Mouse (Mus musculus): ENCODE measurements at regions not wholly inside any gene's neighbourhood (a gene's known extent, or its start where the extent isn't known, plus 50 kb on each side); places are given as distances from the start of the nearest gene placed in this dataset.
A peak's percentile ranks its signal among the peaks of the same experiment; 100 is the strongest.

DNA sequence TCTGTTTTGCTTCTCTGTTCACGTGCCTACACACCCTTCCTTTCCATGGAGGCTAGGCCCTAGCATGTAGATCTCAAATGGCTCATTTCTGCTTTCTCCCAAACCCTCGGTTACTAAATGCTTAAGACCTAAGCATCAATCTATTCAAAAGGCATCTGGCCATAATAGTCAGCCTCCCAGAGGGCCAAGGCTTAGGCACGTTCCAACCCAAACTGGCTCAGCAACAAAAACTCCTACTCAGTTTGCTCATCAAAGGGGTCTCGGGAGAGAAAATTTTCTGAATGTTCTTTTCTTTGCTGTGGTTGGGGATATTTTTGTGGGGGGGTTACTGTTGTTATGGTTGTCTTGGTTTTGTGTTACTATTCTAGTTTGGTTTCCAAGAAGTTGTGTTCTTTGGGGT, 196.8 kb upstream of the Azi2 start:
- WGBS, result 77% methylated on average over 4 of the region's 4 CpGs
- Histone ChIP-seq H3K9me3 (ENCODE audit: control insufficient read depth) (no peaks in the 10 kb centered on the region), H3K4me3 (ENCODE audit: low read depth, low read length) (no peak overlapping the region), H3K4me1 (replicated peaks; ENCODE audit: control insufficient read depth, insufficient read depth, low read length) (no peaks in the 10 kb centered on the region), H3K27me3 (replicated peaks; ENCODE audit: control insufficient read depth, insufficient read depth, low read length) (no peaks in the 10 kb centered on the region), H3K27ac (ENCODE audit: low read depth, low read length) (no peak overlapping the region), H3K36me3 (ENCODE audit: control insufficient read depth, insufficient read depth) (no peaks in the 10 kb centered on the region), H3K9ac (ENCODE audit: low read depth, low read length) (no peak overlapping the region), H3K4me2 (replicated peaks; ENCODE audit: low read depth) (no peak overlapping the region)
- no peak for TF ChIP-seq CTCF (IDR thresholded peaks at IDR 0.05; ENCODE audit: low read depth)
- no peak for ATAC-seq

DNA sequence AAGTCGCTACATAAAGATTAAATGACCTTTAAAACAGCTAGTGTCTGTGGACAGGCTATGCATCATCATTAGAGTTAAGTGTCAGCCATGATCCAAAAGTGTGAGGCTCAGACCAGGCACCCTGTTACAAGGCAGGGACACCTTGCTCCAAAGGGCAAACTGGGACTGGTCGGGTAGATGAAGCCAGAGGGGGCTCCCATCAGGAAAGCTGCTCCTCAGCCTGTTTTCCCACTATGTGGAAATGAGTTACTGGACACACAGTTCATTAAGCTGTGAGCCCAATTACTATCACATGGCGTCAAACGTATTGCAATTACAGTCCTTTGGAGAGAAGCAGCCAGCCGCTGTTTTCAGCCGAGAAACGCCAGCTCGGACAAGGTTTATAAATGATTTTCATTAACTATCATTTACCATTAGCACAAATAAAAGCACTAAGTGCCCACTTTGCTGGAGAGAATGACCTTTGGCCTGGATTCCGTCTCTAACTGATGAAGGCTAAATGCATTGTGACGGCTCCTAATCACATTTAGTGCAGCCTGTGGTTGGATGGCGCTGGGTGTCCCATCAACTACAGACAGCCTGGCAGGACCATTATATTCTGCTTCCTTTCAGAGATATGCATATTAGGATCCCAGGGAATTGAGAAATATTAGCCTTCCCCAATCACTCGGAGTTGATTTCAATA, 203.5 kb upstream of the Azi2 start:
- Histone ChIP-seq H3K9me3 (ENCODE audit: control insufficient read depth) (no peaks in the 10 kb centered on the region), H3K4me1 (replicated peaks; ENCODE audit: control insufficient read depth, insufficient read depth, low read length) (no peaks in the 10 kb centered on the region), H3K4me2 (replicated peaks; ENCODE audit: low read depth) (no peak overlapping the region), H3K4me3 (ENCODE audit: low read depth, low read length) (no peak overlapping the region), H3K27me3 (replicated peaks; ENCODE audit: control insufficient read depth, insufficient read depth, low read length) (no peaks in the 10 kb centered on the region), H3K27ac (ENCODE audit: low read depth, low read length) (no peak overlapping the region), H3K9ac (ENCODE audit: low read depth, low read length) (no peak overlapping the region), H3K36me3 (ENCODE audit: control insufficient read depth, insufficient read depth) (no peaks in the 10 kb centered on the region)
- TF ChIP-seq CTCF (IDR thresholded peaks at IDR 0.05; ENCODE audit: low read depth), result no peak
- ATAC-seq, result no peak
- 64% methylated on average over 12 of the region's 12 CpGs for WGBS

DNA sequence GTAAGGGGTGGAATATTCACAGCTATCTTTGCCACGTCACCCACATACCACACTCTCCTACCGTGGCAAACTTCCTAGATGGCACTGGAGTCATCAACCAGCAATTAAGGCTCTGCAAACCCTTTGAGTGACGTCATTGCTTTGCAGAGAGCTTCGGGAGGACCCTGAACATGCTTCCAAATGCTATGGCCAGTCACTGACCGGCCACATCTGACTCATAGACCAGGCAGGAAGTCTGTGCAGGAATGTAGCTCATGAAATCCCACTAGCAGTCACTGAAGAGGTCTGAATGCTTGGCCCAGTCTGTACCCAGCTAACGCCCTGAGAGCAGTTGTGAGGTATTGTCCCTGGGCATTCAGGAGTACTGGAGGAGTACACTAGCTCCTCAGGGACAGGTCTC, 203.9 kb upstream of the Rbms3 start:
- no peak for ATAC-seq
- Histone ChIP-seq H3K4me1 (replicated peaks; ENCODE audit: control insufficient read depth, insufficient read depth, low read length) (no peaks in the 10 kb centered on the region), H3K27me3 (replicated peaks; ENCODE audit: control insufficient read depth, insufficient read depth, low read length) (no peaks in the 10 kb centered on the region), H3K9ac (ENCODE audit: low read depth, low read length) (no peak overlapping the region), H3K27ac (ENCODE audit: low read depth, low read length) (no peak overlapping the region), H3K36me3 (ENCODE audit: control insufficient read depth, insufficient read depth) (no peaks in the 10 kb centered on the region), H3K4me2 (replicated peaks; ENCODE audit: low read depth) (no peak overlapping the region), H3K4me3 (ENCODE audit: low read depth, low read length) (no peak overlapping the region), H3K9me3 (ENCODE audit: control insufficient read depth) (no peaks in the 10 kb centered on the region)
- no peak for TF ChIP-seq CTCF (IDR thresholded peaks at IDR 0.05; ENCODE audit: low read depth)
- 68% methylated on average over 6 of the region's 6 CpGs for WGBS

DNA sequence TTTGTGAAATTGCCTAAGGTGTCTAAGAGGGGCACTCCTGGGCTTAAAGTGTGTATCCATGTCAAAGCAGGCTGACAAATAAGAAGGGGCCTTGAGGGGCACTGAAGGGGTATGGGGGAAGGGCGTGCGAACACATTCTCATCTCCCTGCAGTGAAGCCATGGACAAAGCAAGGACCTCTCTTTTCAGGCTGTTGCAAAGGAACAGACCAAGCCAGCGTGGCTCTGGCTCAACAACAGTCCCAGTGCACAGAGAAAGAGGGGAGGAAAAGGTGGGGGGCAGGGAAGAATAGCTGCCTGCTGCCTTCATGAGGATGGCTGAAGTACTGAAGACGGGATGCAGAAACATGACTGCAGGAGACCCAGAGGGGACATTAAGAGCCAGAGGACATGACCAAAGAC, 184.9 kb upstream of the Rbms3 start:
- 67% methylated on average over 4 of the region's 4 CpGs for WGBS
- H3K4me3 ChIP-seq (ENCODE audit: low read depth, low read length), result no peak overlapping the region
- no peak overlapping the region for H3K9ac ChIP-seq (ENCODE audit: low read depth, low read length)
- 0 out of 2 replicates have a peak, but pooled peaks have one; percentile 3 for TF ChIP-seq CTCF (IDR thresholded peaks at IDR 0.05; ENCODE audit: low read depth)
- H3K36me3 ChIP-seq (ENCODE audit: control insufficient read depth, insufficient read depth), result no peaks in the 10 kb centered on the region
- no peaks in the 10 kb centered on the region for H3K4me1 ChIP-seq (replicated peaks; ENCODE audit: control insufficient read depth, insufficient read depth, low read length)
- H3K9me3 ChIP-seq (ENCODE audit: control insufficient read depth), result no peaks in the 10 kb centered on the region
- H3K27ac ChIP-seq (ENCODE audit: low read depth, low read length), result no peak overlapping the region
- H3K27me3 ChIP-seq (replicated peaks; ENCODE audit: control insufficient read depth, insufficient read depth, low read length), result no peaks in the 10 kb centered on the region
- no peak for ATAC-seq
- no peak overlapping the region for H3K4me2 ChIP-seq (replicated peaks; ENCODE audit: low read depth)

DNA sequence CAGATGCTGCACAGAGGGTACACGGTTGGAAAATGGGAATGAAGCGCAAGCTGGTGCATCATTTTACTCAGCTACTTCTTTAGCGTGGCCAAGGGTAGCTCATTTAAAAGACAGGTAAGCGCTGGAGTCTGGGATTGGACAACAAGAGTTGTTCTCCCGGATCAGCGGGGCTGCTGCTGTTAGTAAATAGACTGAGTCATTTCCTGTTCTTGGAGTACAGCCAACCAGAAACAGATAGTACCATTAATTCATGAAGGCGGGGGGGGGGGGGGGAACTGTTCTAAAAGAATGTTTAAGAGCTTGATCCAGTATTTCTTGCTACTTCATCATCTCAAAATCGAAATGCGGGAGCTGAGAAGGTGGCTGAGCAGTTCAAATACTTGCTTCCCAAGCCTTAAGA, 183.5 kb upstream of the Rbms3 start:
- H3K4me1 ChIP-seq (replicated peaks; ENCODE audit: control insufficient read depth, insufficient read depth, low read length), result no peaks in the 10 kb centered on the region
- no peaks in the 10 kb centered on the region for H3K36me3 ChIP-seq (ENCODE audit: control insufficient read depth, insufficient read depth)
- 62% methylated on average over 9 of the region's 9 CpGs for WGBS
- H3K9ac ChIP-seq (ENCODE audit: low read depth, low read length), result no peak overlapping the region
- no peak overlapping the region for H3K4me2 ChIP-seq (replicated peaks; ENCODE audit: low read depth)
- no peak overlapping the region for H3K4me3 ChIP-seq (ENCODE audit: low read depth, low read length)
- H3K27ac ChIP-seq (ENCODE audit: low read depth, low read length), result no peak overlapping the region
- no peak for ATAC-seq
- TF ChIP-seq CTCF (IDR thresholded peaks at IDR 0.05; ENCODE audit: low read depth), result no peak
- H3K9me3 ChIP-seq (ENCODE audit: control insufficient read depth), result no peaks in the 10 kb centered on the region
- no peaks in the 10 kb centered on the region for H3K27me3 ChIP-seq (replicated peaks; ENCODE audit: control insufficient read depth, insufficient read depth, low read length)

DNA sequence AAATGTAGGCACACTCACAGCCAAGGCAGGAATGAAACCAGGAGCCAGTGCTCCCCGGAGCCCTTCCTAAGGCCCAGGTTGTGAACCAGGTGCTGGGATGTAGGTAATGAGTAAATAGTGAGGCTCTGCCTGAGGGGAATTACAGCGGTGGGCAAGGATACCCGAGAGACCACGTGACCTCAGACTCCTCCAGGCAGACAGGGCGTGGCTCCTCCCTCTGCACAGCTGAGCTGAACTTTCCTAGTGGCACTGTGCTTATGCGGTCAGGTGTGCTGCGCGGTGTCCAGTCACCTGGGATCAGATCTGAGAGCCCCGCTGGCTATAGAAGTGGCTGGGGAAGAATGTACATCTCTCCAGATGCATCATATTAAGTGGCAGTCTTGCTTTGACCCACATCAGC, 176.1 kb upstream of the Rbms3 start:
- Histone ChIP-seq H3K4me2 (replicated peaks; ENCODE audit: low read depth) (no peak overlapping the region), H3K4me3 (ENCODE audit: low read depth, low read length) (no peak overlapping the region), H3K27me3 (replicated peaks; ENCODE audit: control insufficient read depth, insufficient read depth, low read length) (no peaks in the 10 kb centered on the region), H3K9me3 (ENCODE audit: control insufficient read depth) (no peaks in the 10 kb centered on the region), H3K27ac (ENCODE audit: low read depth, low read length) (no peak overlapping the region), H3K4me1 (replicated peaks; ENCODE audit: control insufficient read depth, insufficient read depth, low read length) (no peaks in the 10 kb centered on the region), H3K9ac (ENCODE audit: low read depth, low read length) (no peak overlapping the region), H3K36me3 (ENCODE audit: control insufficient read depth, insufficient read depth) (no peaks in the 10 kb centered on the region)
- 61% methylated on average over 9 of the region's 9 CpGs for WGBS
- TF ChIP-seq CTCF (IDR thresholded peaks at IDR 0.05; ENCODE audit: low read depth), result no peak
- no peak for ATAC-seq

DNA sequence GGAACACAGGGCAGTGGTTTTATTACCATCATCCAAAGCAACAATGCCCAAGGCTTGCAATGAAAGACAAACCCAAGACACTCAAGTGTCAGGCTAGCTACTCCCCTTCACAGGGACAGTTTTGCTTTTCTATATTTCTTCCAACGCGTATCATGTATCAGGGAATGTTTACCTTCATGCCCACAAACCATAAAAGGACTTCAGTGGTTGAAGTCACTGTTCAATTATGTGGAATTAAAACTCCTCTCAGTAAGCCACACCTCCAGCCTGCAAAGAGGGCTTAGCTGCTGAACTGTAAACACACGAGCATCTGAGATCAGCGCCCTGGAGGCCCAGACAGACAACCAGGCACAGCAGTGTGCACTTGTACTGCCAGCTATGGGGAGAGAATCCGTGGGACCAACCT, 154.5 kb upstream of the Rbms3 start:
- H3K36me3 ChIP-seq (ENCODE audit: control insufficient read depth, insufficient read depth), result no peaks in the 10 kb centered on the region
- no peaks in the 10 kb centered on the region for H3K9me3 ChIP-seq (ENCODE audit: control insufficient read depth)
- no peak overlapping the region for H3K9ac ChIP-seq (ENCODE audit: low read depth, low read length)
- no peaks in the 10 kb centered on the region for H3K4me1 ChIP-seq (replicated peaks; ENCODE audit: control insufficient read depth, insufficient read depth, low read length)
- H3K27me3 ChIP-seq (replicated peaks; ENCODE audit: control insufficient read depth, insufficient read depth, low read length), result no peaks in the 10 kb centered on the region
- TF ChIP-seq CTCF (IDR thresholded peaks at IDR 0.05; ENCODE audit: low read depth), result no peak
- H3K27ac ChIP-seq (ENCODE audit: low read depth, low read length), result no peak overlapping the region
- H3K4me3 ChIP-seq (ENCODE audit: low read depth, low read length), result no peak overlapping the region
- H3K4me2 ChIP-seq (replicated peaks; ENCODE audit: low read depth), result no peak overlapping the region
- no peak for ATAC-seq
- 48% methylated on average over 5 of the region's 5 CpGs for WGBS

Data from intestine, postnatal 0 days (tissue).